Mouse (Mus musculus) heart, adult 8-10 months (tissue): Measurements from ENCODE around the gene Ddrgk1. TPM values are rescaled to one million over a fixed set of nuclear protein-coding genes. Genes with fewer than 3 reads are reported as not detected.

Experiments
- total RNA-seq, 4 experiments: library from RNA; stranded (reverse); gene quantifications; 2 replicates each; pipeline ENCODE4 v1.2.4; 2022

Gene Ddrgk1
- total RNA-seq, 4 experiments from 2014 or later: 97.9 to 110 (median 105) TPM

Other genes starting within 250 kb of the Ddrgk1 start
- gene Vps16, start 240.3 kb downstream of the Ddrgk1 start, total RNA-seq: 10 to 100 TPM; 21.6 to 28.9 (median 24.7) TPM
- gene Pced1a, start 240.0 kb downstream of the Ddrgk1 start, total RNA-seq: 1 to 10 TPM; 6.1 to 7.2 (median 6.5) TPM
- gene Ptpra, start 214.4 kb downstream of the Ddrgk1 start, total RNA-seq: 10 to 100 TPM; 44.2 to 48.0 (median 46.4) TPM
- gene Mrps26, start 100.9 kb downstream of the Ddrgk1 start, total RNA-seq: 10 to 100 TPM; 67.0 to 84.9 (median 72.2) TPM
- not detected for gene Oxt, start 88.5 kb downstream of the Ddrgk1 start, total RNA-seq
- gene Avp, start 82.1 kb downstream of the Ddrgk1 start, total RNA-seq: 10 to 100 TPM in 3 of 4 experiments, 1 to 10 TPM in 1; 9.3 to 20.9 (median 16.9) TPM
- gene Fastkd5, start 34.6 kb downstream of the Ddrgk1 start, total RNA-seq: 1 to 10 TPM; 6.0 to 8.6 (median 8.1) TPM
- gene Ubox5, start 34.6 kb downstream of the Ddrgk1 start, total RNA-seq: 1 to 10 TPM; 5.0 to 5.7 (median 5.2) TPM
- 1 to 10 TPM; 5.0 to 7.0 (median 5.4) TPM for gene Lzts3, start 21.9 kb downstream of the Ddrgk1 start, total RNA-seq
- gene Itpa, start 3.0 kb upstream of the Ddrgk1 start, total RNA-seq: 10 to 100 TPM; 15.9 to 18.9 (median 18.3) TPM
- under 1 TPM in 3 of 4 experiments, not detected in 1; 0.17 to 0.28 (median 0.22) TPM for gene Slc4a11, start 32.9 kb upstream of the Ddrgk1 start, total RNA-seq
- 10 to 100 TPM; 41.2 to 57.7 (median 51.0) TPM for gene 4930402H24Rik, start 241.7 kb upstream of the Ddrgk1 start, total RNA-seq
- 10 to 100 TPM; 21.3 to 25.8 (median 24.2) TPM for gene Atrn, start 241.8 kb upstream of the Ddrgk1 start, total RNA-seq